Mouse (Mus musculus) forebrain, embryonic 13.5 days (tissue): Measurements from ENCODE around the gene Synrg. TPM values are rescaled to one million over a fixed set of nuclear protein-coding genes. Genes with fewer than 3 reads are reported as not detected.

ENCODE experiments used
- ATAC-seq: fragments of 200-750 bp; cut with Nextera tagmentation; 2 replicates; pipeline ENCODE4 v1.8.0; 2017
- H3K27ac ChIP-seq: fragments of 300-500 bp; sonication (generic); 2 replicates; pipeline ENCODE4 v1.5.1; 2015; ENCODE audit warnings: inconsistent platforms, mild to moderate bottlenecking, moderate library complexity
- H3K27me3 ChIP-seq: fragments of 300-500 bp; sonication (generic); 2 replicates; pipeline ENCODE4 v1.6.1; 2015; ENCODE audit warnings: mild to moderate bottlenecking, inconsistent platforms
- H3K36me3 ChIP-seq: fragments of 300-500 bp; sonication (generic); 2 replicates; pipeline ENCODE4 v1.6.1; 2015; ENCODE audit warnings: mild to moderate bottlenecking, inconsistent platforms; ENCODE audit not compliant: poor library complexity, severe bottlenecking
- H3K4me1 ChIP-seq: fragments of 300-500 bp; sonication (generic); 2 replicates; pipeline ENCODE4 v1.6.1; 2015; ENCODE audit warnings: inconsistent platforms
- H3K4me2 ChIP-seq: fragments of 300-500 bp; sonication (generic); 2 replicates; pipeline ENCODE4 v1.6.1; 2015; ENCODE audit warnings: inconsistent platforms, mild to moderate bottlenecking, moderate library complexity
- H3K4me3 ChIP-seq: fragments of 300-500 bp; sonication (generic); 2 replicates; pipeline ENCODE4 v1.5.1; 2015; ENCODE audit warnings: mild to moderate bottlenecking, inconsistent platforms
- H3K9ac ChIP-seq: fragments of 300-500 bp; sonication (generic); 2 replicates; pipeline ENCODE4 v1.6.1; 2015; ENCODE audit warnings: mild to moderate bottlenecking, inconsistent platforms
- H3K9me3 ChIP-seq: fragments of 300-500 bp; sonication (generic); replicated peaks from 2 replicates; pipeline ENCODE4 v1.6.1; 2016; ENCODE audit warnings: inconsistent platforms
- WGBS: fragments of 180-500 bp; shearing (Covaris S2); methylation state at CpG from one replicate; pipeline ENCODE4 v1.1.7; 2015; 5-methylcytosine and 5-hydroxymethylcytosine counted together
- polyA plus RNA-seq: library from polyadenylated mRNA; unstranded; fragments of >200 nt; fragmentation: Nextera tagmentation; extraction: Ambion mirVana; gene quantifications from 2 replicates; pipeline ENCODE4 v1.2.1, GENCODE M21; 2015

Gene Synrg
- polyA plus RNA-seq, 1 experiment from 2014 or later = 28.2 TPM

- Histone ChIP-seq H3K4me1 (peaks cover 31% of the 10 kb centered on the region), H3K9me3 (no peaks in the 10 kb centered on the region), H3K4me3 (no peak overlapping the region), H3K9ac (peak overlapping the region; percentile 22; the same call in 1 of the 2 replicates), H3K27ac (no peak overlapping the region), H3K27me3 (no peaks in the 10 kb centered on the region), H3K4me2 (no peak overlapping the region), H3K36me3 (peaks cover 20% of the 10 kb centered on the region)
- WGBS = 59% methylated on average over 8 of the region's 8 CpGs
- no peak for ATAC-seq
These were observed 3.4 kb downstream of the Synrg start for GRCm38 (mm10) chr11:83967436-83968204.

- no peak overlapping the region for H3K27ac ChIP-seq
- peaks cover 23% of the 10 kb centered on the region for H3K36me3 ChIP-seq
- WGBS = 82% methylated on average over 6 of the region's 6 CpGs
- no peak overlapping the region for H3K4me3 ChIP-seq
- H3K27me3 ChIP-seq = no peaks in the 10 kb centered on the region
- H3K9me3 ChIP-seq = no peaks in the 10 kb centered on the region
- no peak overlapping the region for H3K4me2 ChIP-seq
- no peak for ATAC-seq
- H3K9ac ChIP-seq = no peak overlapping the region
- peaks cover 31% of the 10 kb centered on the region for H3K4me1 ChIP-seq
These were observed 4.0 kb downstream of the Synrg start for GRCm38 (mm10) chr11:83968205-83968575.

GRCm38 (mm10) chr11:83969040-83969439, 4.8 kb downstream of the Synrg start:
- Histone ChIP-seq H3K27ac (no peak overlapping the region), H3K9ac (no peak overlapping the region), H3K4me2 (no peak overlapping the region), H3K27me3 (no peaks in the 10 kb centered on the region), H3K4me3 (no peak overlapping the region), H3K4me1 (peaks cover 28% of the 10 kb centered on the region), H3K36me3 (peaks cover 27% of the 10 kb centered on the region), H3K9me3 (no peaks in the 10 kb centered on the region)
- ATAC-seq = no peak
- WGBS = 94% methylated on average over 3 of the region's 3 CpGs

GRCm38 (mm10) chr11:83974561-83975346, 10.5 kb downstream of the Synrg start:
- WGBS = 47% methylated on average over 7 of the region's 7 CpGs
- Histone ChIP-seq H3K27me3 (no peaks in the 10 kb centered on the region), H3K4me1 (0 out of 2 replicates have a peak, but pooled peaks cover 7% of the 10 kb centered on the region), H3K9me3 (no peaks in the 10 kb centered on the region), H3K9ac (no peak overlapping the region), H3K27ac (no peak overlapping the region), H3K36me3 (peaks cover 71% of the 10 kb centered on the region), H3K4me2 (no peak overlapping the region), H3K4me3 (no peak overlapping the region)
- no peak for ATAC-seq

GRCm38 (mm10) chr11:83975488-83975887, 11.3 kb downstream of the Synrg start:
- 94% methylated on average over 1 of the region's 1 CpGs for WGBS
- Histone ChIP-seq H3K4me2 (no peak overlapping the region), H3K9ac (no peak overlapping the region), H3K4me3 (no peak overlapping the region), H3K4me1 (0 out of 2 replicates have a peak, but pooled peaks cover 7% of the 10 kb centered on the region), H3K36me3 (peaks cover 78% of the 10 kb centered on the region), H3K9me3 (no peaks in the 10 kb centered on the region), H3K27me3 (no peaks in the 10 kb centered on the region), H3K27ac (no peak overlapping the region)
- ATAC-seq = no peak

GRCm38 (mm10) chr11:83976236-83976977, 12.2 kb downstream of the Synrg start:
- Histone ChIP-seq H3K4me1 (0 out of 2 replicates have a peak, but pooled peaks cover 7% of the 10 kb centered on the region), H3K27ac (no peak overlapping the region), H3K4me3 (no peak overlapping the region), H3K9ac (no peak overlapping the region), H3K27me3 (no peaks in the 10 kb centered on the region), H3K9me3 (no peaks in the 10 kb centered on the region), H3K36me3 (peaks cover 80% of the 10 kb centered on the region), H3K4me2 (no peak overlapping the region)
- ATAC-seq = no peak
- 80% methylated on average over 13 of the region's 13 CpGs for WGBS

GRCm38 (mm10) chr11:83977810-83978209, 13.6 kb downstream of the Synrg start:
- no peak for ATAC-seq
- Histone ChIP-seq H3K27ac (no peak overlapping the region), H3K9ac (no peak overlapping the region), H3K9me3 (no peaks in the 10 kb centered on the region), H3K36me3 (peaks cover 79% of the 10 kb centered on the region), H3K4me2 (no peak overlapping the region), H3K27me3 (no peaks in the 10 kb centered on the region), H3K4me3 (no peak overlapping the region), H3K4me1 (0 out of 2 replicates have a peak, but pooled peaks cover 7% of the 10 kb centered on the region)
- 80% methylated on average over 2 of the region's 2 CpGs for WGBS

- H3K27me3 ChIP-seq = no peaks in the 10 kb centered on the region
- H3K4me1 ChIP-seq = 0 out of 2 replicates have a peak, but pooled peaks cover under 1% of the 10 kb centered on the region
- peaks cover 80% of the 10 kb centered on the region for H3K36me3 ChIP-seq
- ATAC-seq = no peak
- no peak overlapping the region for H3K4me3 ChIP-seq
- 96% methylated on average over 6 of the region's 6 CpGs for WGBS
- H3K9me3 ChIP-seq = no peaks in the 10 kb centered on the region
- no peak overlapping the region for H3K9ac ChIP-seq
- no peak overlapping the region for H3K27ac ChIP-seq
- no peak overlapping the region for H3K4me2 ChIP-seq
These were observed 15.8 kb downstream of the Synrg start for GRCm38 (mm10) chr11:83979992-83980391.

- H3K27ac ChIP-seq = no peak overlapping the region
- no peak overlapping the region for H3K4me3 ChIP-seq
- no peaks in the 10 kb centered on the region for H3K4me1 ChIP-seq
- H3K36me3 ChIP-seq = peaks cover 90% of the 10 kb centered on the region
- no peak overlapping the region for H3K9ac ChIP-seq
- H3K4me2 ChIP-seq = no peak overlapping the region
- 69% methylated on average over 10 of the region's 10 CpGs for WGBS
- no peaks in the 10 kb centered on the region for H3K27me3 ChIP-seq
- H3K9me3 ChIP-seq = no peaks in the 10 kb centered on the region
- no peak for ATAC-seq
These were observed 17.1 kb downstream of the Synrg start for GRCm38 (mm10) chr11:83981338-83981737.

- no peak overlapping the region for H3K4me3 ChIP-seq
- no peaks in the 10 kb centered on the region for H3K9me3 ChIP-seq
- 74% methylated on average over 4 of the region's 4 CpGs for WGBS
- no peak overlapping the region for H3K27ac ChIP-seq
- H3K9ac ChIP-seq = no peak overlapping the region
- H3K4me2 ChIP-seq = no peak overlapping the region
- ATAC-seq = no peak
- peaks cover 93% of the 10 kb centered on the region for H3K36me3 ChIP-seq
- H3K4me1 ChIP-seq = no peaks in the 10 kb centered on the region
- H3K27me3 ChIP-seq = no peaks in the 10 kb centered on the region
These were observed 27.5 kb downstream of the Synrg start for GRCm38 (mm10) chr11:83991701-83992100.

- Histone ChIP-seq H3K9me3 (no peaks in the 10 kb centered on the region), H3K4me1 (no peaks in the 10 kb centered on the region), H3K4me3 (no peak overlapping the region), H3K4me2 (no peak overlapping the region), H3K27me3 (no peaks in the 10 kb centered on the region), H3K36me3 (peaks cover 94% of the 10 kb centered on the region), H3K27ac (no peak overlapping the region), H3K9ac (no peak overlapping the region)
- no peak for ATAC-seq
- 83% methylated on average over 2 of the region's 2 CpGs for WGBS
These were observed 29.2 kb downstream of the Synrg start for GRCm38 (mm10) chr11:83993428-83993827.

- H3K4me2 ChIP-seq = no peak overlapping the region
- H3K4me3 ChIP-seq = no peak overlapping the region
- H3K9ac ChIP-seq = no peak overlapping the region
- H3K27ac ChIP-seq = no peak overlapping the region
- H3K9me3 ChIP-seq = no peaks in the 10 kb centered on the region
- H3K4me1 ChIP-seq = peaks cover 4% of the 10 kb centered on the region; the same call in 1 of the 2 replicates
- WGBS = 92% methylated on average over 3 of the region's 3 CpGs
- H3K36me3 ChIP-seq = peaks cover 98% of the 10 kb centered on the region
- no peak for ATAC-seq
- H3K27me3 ChIP-seq = no peaks in the 10 kb centered on the region
These were observed 30.3 kb downstream of the Synrg start for GRCm38 (mm10) chr11:83994481-83994880.
